Mouse (Mus musculus) forebrain, embryonic 13.5 days (tissue): ENCODE measurements around the gene Dhrs1. TPM values are rescaled to one million over a fixed set of nuclear protein-coding genes. Genes with fewer than 3 reads are reported as not detected.

ENCODE experiments used
- ATAC-seq: fragments of 200-750 bp; cut with Nextera tagmentation; 2 replicates; pipeline ENCODE4 v1.8.0; 2017
- H3K27ac ChIP-seq: fragments of 300-500 bp; sonication (generic); 2 replicates; pipeline ENCODE4 v1.5.1; 2015; ENCODE audit warnings: inconsistent platforms, mild to moderate bottlenecking, moderate library complexity
- H3K27me3 ChIP-seq: fragments of 300-500 bp; sonication (generic); 2 replicates; pipeline ENCODE4 v1.6.1; 2015; ENCODE audit warnings: mild to moderate bottlenecking, inconsistent platforms
- H3K36me3 ChIP-seq: fragments of 300-500 bp; sonication (generic); 2 replicates; pipeline ENCODE4 v1.6.1; 2015; ENCODE audit warnings: mild to moderate bottlenecking, inconsistent platforms; ENCODE audit not compliant: poor library complexity, severe bottlenecking
- H3K4me1 ChIP-seq: fragments of 300-500 bp; sonication (generic); 2 replicates; pipeline ENCODE4 v1.6.1; 2015; ENCODE audit warnings: inconsistent platforms
- H3K4me2 ChIP-seq: fragments of 300-500 bp; sonication (generic); 2 replicates; pipeline ENCODE4 v1.6.1; 2015; ENCODE audit warnings: inconsistent platforms, mild to moderate bottlenecking, moderate library complexity
- H3K4me3 ChIP-seq: fragments of 300-500 bp; sonication (generic); 2 replicates; pipeline ENCODE4 v1.5.1; 2015; ENCODE audit warnings: mild to moderate bottlenecking, inconsistent platforms
- H3K9ac ChIP-seq: fragments of 300-500 bp; sonication (generic); 2 replicates; pipeline ENCODE4 v1.6.1; 2015; ENCODE audit warnings: mild to moderate bottlenecking, inconsistent platforms
- H3K9me3 ChIP-seq: fragments of 300-500 bp; sonication (generic); replicated peaks from 2 replicates; pipeline ENCODE4 v1.6.1; 2016; ENCODE audit warnings: inconsistent platforms
- WGBS: fragments of 180-500 bp; shearing (Covaris S2); methylation state at CpG from one replicate; pipeline ENCODE4 v1.1.7; 2015; 5-methylcytosine and 5-hydroxymethylcytosine counted together
- polyA plus RNA-seq: library from polyadenylated mRNA; unstranded; fragments of >200 nt; fragmentation: Nextera tagmentation; extraction: Ambion mirVana; gene quantifications from 2 replicates; pipeline ENCODE4 v1.2.1, GENCODE M21; 2015

Gene Dhrs1
- polyA plus RNA-seq, 1 experiment from 2014 or later: 78.8 TPM

GRCm38 (mm10) chr14:55716884-55717283 lies 28.6 kb downstream of the Dhrs1 start:
- Histone ChIP-seq H3K9ac (no peak overlapping the region), H3K36me3 (peaks cover 30% of the 10 kb centered on the region), H3K4me3 (no peak overlapping the region), H3K27me3 (peaks cover 22% of the 10 kb centered on the region), H3K9me3 (no peaks in the 10 kb centered on the region), H3K4me2 (no peak overlapping the region), H3K4me1 (peaks cover 12% of the 10 kb centered on the region; the same call in 1 of the 2 replicates), H3K27ac (no peak overlapping the region)
- ATAC-seq: no peak
- 91% methylated on average over 8 of the region's 8 CpGs for WGBS

GRCm38 (mm10) chr14:55716271-55716670 lies 29.2 kb downstream of the Dhrs1 start:
- Histone ChIP-seq H3K4me2 (no peak overlapping the region), H3K36me3 (peaks cover 30% of the 10 kb centered on the region), H3K27me3 (peaks cover 26% of the 10 kb centered on the region), H3K4me3 (no peak overlapping the region), H3K27ac (no peak overlapping the region), H3K9me3 (no peaks in the 10 kb centered on the region), H3K9ac (no peak overlapping the region), H3K4me1 (peaks cover 9% of the 10 kb centered on the region; the same call in 1 of the 2 replicates)
- 93% methylated on average over 6 of the region's 6 CpGs for WGBS
- no peak for ATAC-seq

GRCm38 (mm10) chr14:55714893-55715292 lies 30.6 kb downstream of the Dhrs1 start:
- H3K4me2 ChIP-seq: no peak overlapping the region
- H3K27ac ChIP-seq: no peak overlapping the region
- H3K27me3 ChIP-seq: peaks cover 26% of the 10 kb centered on the region
- no peak for ATAC-seq
- no peak overlapping the region for H3K4me3 ChIP-seq
- no peaks in the 10 kb centered on the region for H3K4me1 ChIP-seq
- WGBS: 48% methylated on average over 6 of the region's 6 CpGs
- H3K9me3 ChIP-seq: no peaks in the 10 kb centered on the region
- peaks cover 27% of the 10 kb centered on the region for H3K36me3 ChIP-seq
- H3K9ac ChIP-seq: no peak overlapping the region

- Histone ChIP-seq H3K36me3 (peaks cover 17% of the 10 kb centered on the region), H3K4me1 (no peaks in the 10 kb centered on the region), H3K27me3 (peaks cover 26% of the 10 kb centered on the region), H3K4me2 (no peak within 1 kb of the TSS; the same call in 1 of the 2 replicates), H3K9ac (no peak within 1 kb of the TSS), H3K9me3 (no peaks in the 10 kb centered on the region), H3K27ac (no peak within 1 kb of the TSS), H3K4me3 (no peak within 1 kb of the TSS)
- 20% methylated on average over 4 of the region's 4 CpGs for WGBS
- no peak for ATAC-seq
These were observed 31.8 kb downstream of the Dhrs1 start, which contains the start of gene Tgm1 for GRCm38 (mm10) chr14:55713729-55714122. Gene Tgm1, minus strand, starts transcription at chr14:55713926.

- no peak overlapping the region for H3K9ac ChIP-seq
- WGBS: 12% methylated on average over 24 of the region's 25 CpGs
- no peak for ATAC-seq
These were observed 32.3 kb downstream of the Dhrs1 start for GRCm38 (mm10) chr14:55713007-55713728.

GRCm38 (mm10) chr14:55711786-55712185 lies 33.7 kb downstream of the Dhrs1 start:
- H3K4me1 ChIP-seq: no peaks in the 10 kb centered on the region
- no peaks in the 10 kb centered on the region for H3K9me3 ChIP-seq
- no peak overlapping the region for H3K9ac ChIP-seq
- no peak overlapping the region for H3K4me3 ChIP-seq
- H3K27me3 ChIP-seq: peaks cover 26% of the 10 kb centered on the region
- H3K36me3 ChIP-seq: peaks cover 1% of the 10 kb centered on the region; the same call in 1 of the 2 replicates
- H3K27ac ChIP-seq: no peak overlapping the region
- H3K4me2 ChIP-seq: no peak overlapping the region
- 87% methylated on average over 7 of the region's 7 CpGs for WGBS
- ATAC-seq: no peak

More at GRCm38 (mm10) chr14:55713007-55713728, 32.3 kb downstream of the Dhrs1 start:
- no peak overlapping the region; the same call in 1 of the 2 replicates for H3K4me2 ChIP-seq
- H3K9me3 ChIP-seq: no peaks in the 10 kb centered on the region
- peaks cover 13% of the 10 kb centered on the region for H3K36me3 ChIP-seq
- H3K4me1 ChIP-seq: no peaks in the 10 kb centered on the region
- no peak overlapping the region for H3K4me3 ChIP-seq
- no peak overlapping the region for H3K27ac ChIP-seq
- peaks cover 26% of the 10 kb centered on the region for H3K27me3 ChIP-seq

GRCm38 (mm10) chr14:55709509-55709908 lies 36.0 kb downstream of the Dhrs1 start:
- WGBS: 83% methylated on average over 4 of the region's 4 CpGs
- Histone ChIP-seq H3K27me3 (peaks cover 26% of the 10 kb centered on the region), H3K36me3 (no peaks in the 10 kb centered on the region), H3K4me3 (no peak overlapping the region), H3K27ac (no peak overlapping the region), H3K4me1 (no peaks in the 10 kb centered on the region), H3K9me3 (no peaks in the 10 kb centered on the region), H3K4me2 (no peak overlapping the region), H3K9ac (no peak overlapping the region)
- no peak for ATAC-seq

- H3K4me1 ChIP-seq: no peaks in the 10 kb centered on the region
- ATAC-seq: no peak
- H3K9me3 ChIP-seq: no peaks in the 10 kb centered on the region
- H3K36me3 ChIP-seq: no peaks in the 10 kb centered on the region
- no peak overlapping the region for H3K27ac ChIP-seq
- peaks cover 8% of the 10 kb centered on the region for H3K27me3 ChIP-seq
- no peak overlapping the region for H3K4me3 ChIP-seq
- no peak overlapping the region for H3K4me2 ChIP-seq
- H3K9ac ChIP-seq: no peak overlapping the region
- 86% methylated on average over 5 of the region's 5 CpGs for WGBS
These were observed 38.1 kb downstream of the Dhrs1 start for GRCm38 (mm10) chr14:55707397-55707796.

GRCm38 (mm10) chr14:55706051-55706600 lies 39.4 kb downstream of the Dhrs1 start:
- no peak overlapping the region for H3K4me2 ChIP-seq
- no peaks in the 10 kb centered on the region for H3K4me1 ChIP-seq
- H3K27me3 ChIP-seq: no peaks in the 10 kb centered on the region
- H3K9me3 ChIP-seq: no peaks in the 10 kb centered on the region
- H3K27ac ChIP-seq: no peak overlapping the region
- H3K9ac ChIP-seq: no peak overlapping the region
- no peak for ATAC-seq
- H3K36me3 ChIP-seq: no peaks in the 10 kb centered on the region
- WGBS: 91% methylated on average over 8 of the region's 8 CpGs
- no peak overlapping the region for H3K4me3 ChIP-seq

GRCm38 (mm10) chr14:55702761-55703160 lies 42.7 kb downstream of the Dhrs1 start:
- no peak overlapping the region for H3K4me2 ChIP-seq
- no peak for ATAC-seq
- no peaks in the 10 kb centered on the region for H3K9me3 ChIP-seq
- H3K9ac ChIP-seq: no peak overlapping the region
- H3K27me3 ChIP-seq: no peaks in the 10 kb centered on the region
- H3K36me3 ChIP-seq: no peaks in the 10 kb centered on the region
- whole genome bisulfite sequencing: 78% methylated on average over 6 of the region's 6 CpGs
- no peak overlapping the region for H3K27ac ChIP-seq
- H3K4me3 ChIP-seq: no peak overlapping the region
- H3K4me1 ChIP-seq: no peaks in the 10 kb centered on the region

- no peaks in the 10 kb centered on the region for H3K9me3 ChIP-seq
- H3K27me3 ChIP-seq: no peaks in the 10 kb centered on the region
- H3K36me3 ChIP-seq: no peaks in the 10 kb centered on the region
- no peaks in the 10 kb centered on the region for H3K4me1 ChIP-seq
- ATAC-seq: no peak
- no peak overlapping the region for H3K9ac ChIP-seq
- no peak overlapping the region for H3K4me3 ChIP-seq
- 55% methylated on average over 9 of the region's 9 CpGs for WGBS
- no peak overlapping the region for H3K4me2 ChIP-seq
- H3K27ac ChIP-seq: no peak overlapping the region
These were observed 44.4 kb downstream of the Dhrs1 start for GRCm38 (mm10) chr14:55701131-55701530.

- H3K4me2 ChIP-seq: no peak overlapping the region
- no peak overlapping the region for H3K27ac ChIP-seq
- no peak overlapping the region for H3K9ac ChIP-seq
- H3K36me3 ChIP-seq: no peaks in the 10 kb centered on the region
- H3K9me3 ChIP-seq: no peaks in the 10 kb centered on the region
- no peaks in the 10 kb centered on the region for H3K4me1 ChIP-seq
- ATAC-seq: no peak
- 83% methylated on average over 4 of the region's 4 CpGs for WGBS
- H3K27me3 ChIP-seq: no peaks in the 10 kb centered on the region
- no peak overlapping the region for H3K4me3 ChIP-seq
These were observed 48.3 kb downstream of the Dhrs1 start for GRCm38 (mm10) chr14:55697226-55697625.
